Mouse (Mus musculus) thymus, postnatal 36 days (tissue): Measurements from ENCODE around the gene Ascc1.
"Not testable (repeated sequence)": the region's sequence is repeated elsewhere in the genome, so short reads cannot be mapped to it uniquely, and the experiment has no call there.

Experiments used
- DNase-seq, 2 experiments: peaks; one replicate each; pipeline ENCODE4 v3.0.0; 2022; ENCODE audit warnings: mixed read lengths in 2 of 2

Ascc1 gene

DNA sequence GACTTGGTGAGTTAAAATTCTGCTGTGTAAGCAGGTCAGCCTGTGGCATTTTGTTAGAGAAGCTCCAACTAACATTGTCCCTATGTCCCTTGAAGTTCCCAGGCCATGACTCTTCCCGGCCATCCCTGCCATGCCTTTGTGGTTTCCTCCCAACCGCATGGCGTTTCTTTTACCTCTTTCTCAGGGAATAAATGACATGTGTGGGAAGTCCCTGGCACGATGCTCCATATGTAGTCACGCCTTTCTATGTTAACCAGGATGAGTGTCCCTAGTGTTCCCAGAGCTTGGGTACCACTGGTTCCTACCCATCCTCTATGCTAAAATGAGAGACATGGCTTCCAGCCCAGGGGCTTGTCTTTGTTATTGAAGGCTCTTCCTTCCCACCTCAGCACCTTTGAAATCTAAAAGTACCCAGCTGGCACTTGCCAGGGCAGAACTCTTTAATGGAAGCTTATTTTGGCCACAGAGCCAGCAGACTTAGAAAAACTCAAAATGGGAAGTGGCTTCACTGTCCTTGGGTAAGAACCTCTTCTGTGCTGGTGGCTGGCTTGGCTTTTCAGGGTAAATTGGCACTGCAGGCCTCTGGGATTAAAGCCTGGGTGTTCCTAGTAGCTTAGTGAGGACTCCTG, 24.8 kb upstream of the Ascc1 start:
- no peak for DNase-seq

- DNase-seq = no peak
Measured at GRCm38 (mm10) chr10:59978401-59978800, 24.2 kb upstream of the Ascc1 start.

- no peak for DNase-seq
Measured at GRCm38 (mm10) chr10:59978873-59979743, 23.5 kb upstream of the Ascc1 start.

GRCm38 (mm10) chr10:59980815-59981244, 21.8 kb upstream of the Ascc1 start:
- DNase-seq = peak; percentile 64 to 70

DNA sequence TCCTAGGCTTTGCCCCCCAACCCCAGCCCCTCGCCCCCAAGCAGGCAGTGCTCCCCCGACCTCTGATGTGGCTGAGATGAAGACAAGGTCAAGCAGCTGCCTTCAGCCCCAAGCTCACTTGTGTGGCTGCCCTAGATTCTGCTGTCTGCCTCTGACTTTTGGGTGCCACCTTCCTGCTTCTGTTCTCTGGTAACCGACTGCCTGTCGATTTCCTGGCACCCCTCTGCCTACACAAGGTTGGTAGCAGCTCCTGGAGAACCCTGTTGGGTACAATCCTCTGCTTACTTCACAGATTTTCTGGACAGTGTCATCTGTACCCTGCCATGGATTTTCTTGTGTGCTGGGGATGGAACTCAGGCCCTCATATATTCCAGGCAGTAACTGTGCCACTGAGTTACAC, 21.3 kb upstream of the Ascc1 start:
- DNase-seq = peak; percentile 71 to 79

- peak in 1 of 2 experiments; percentile 45 for DNase-seq
Measured at GRCm38 (mm10) chr10:59981792-59982191, 20.8 kb upstream of the Ascc1 start.

- peak; percentile 48 to 53 for DNase-seq
Measured at GRCm38 (mm10) chr10:59982379-59982873, 20.2 kb upstream of the Ascc1 start.

- DNase-seq = no peak
Measured at GRCm38 (mm10) chr10:59988036-59988435, 14.6 kb upstream of the Ascc1 start.

GRCm38 (mm10) chr10:59990393-59990792, 12.2 kb upstream of the Ascc1 start:
- no peak for DNase-seq

DNA sequence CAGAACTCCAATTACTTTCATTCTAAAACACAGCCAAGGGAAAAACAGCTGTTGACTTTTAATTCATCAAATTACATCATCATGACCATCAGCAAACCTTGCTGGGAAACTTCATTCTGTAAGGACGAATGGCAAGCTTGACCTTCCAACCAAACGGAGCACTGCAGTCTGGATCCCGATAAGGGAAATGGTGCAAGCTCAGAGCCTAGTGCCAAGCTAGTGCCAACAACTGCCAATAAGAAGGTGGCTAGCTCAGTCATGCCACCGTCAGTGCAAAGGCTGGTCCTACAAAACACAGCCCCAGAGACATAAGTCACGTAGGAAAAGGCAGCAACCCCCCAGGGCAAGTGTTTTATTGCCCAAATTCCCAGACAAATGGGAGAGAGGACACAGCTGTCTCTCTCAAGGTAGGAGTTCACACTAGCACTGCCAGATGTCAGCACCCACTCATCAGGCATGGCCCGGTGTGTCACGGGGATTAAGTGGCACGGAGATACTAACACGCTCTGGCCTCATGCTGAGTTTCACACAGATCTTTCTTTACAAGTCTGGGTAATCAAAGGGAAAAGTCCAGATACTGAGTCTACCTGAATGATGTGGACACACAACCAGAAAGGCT, 11.2 kb upstream of the Ascc1 start:
- no peak for DNase-seq

DNA sequence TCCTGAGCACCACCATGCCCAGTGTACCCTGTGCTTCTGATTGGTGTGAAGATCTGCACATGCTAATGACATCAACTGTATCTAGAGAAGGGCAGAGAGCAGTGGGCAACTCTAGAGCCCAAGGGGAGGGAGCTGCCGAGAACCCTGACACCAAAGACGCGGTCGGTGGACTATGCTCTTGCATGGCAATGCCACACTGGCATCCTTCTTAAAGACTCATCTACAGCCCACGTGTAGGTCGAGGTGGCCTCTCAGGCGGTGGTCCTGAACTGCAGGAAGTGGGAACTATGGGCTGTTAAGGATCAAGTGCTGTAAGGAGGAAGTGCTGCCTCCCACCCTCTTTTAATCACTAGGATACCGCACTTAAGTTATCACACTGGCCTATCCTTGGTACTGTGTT, 10.6 kb upstream of the Ascc1 start:
- DNase-seq = no peak

DNA sequence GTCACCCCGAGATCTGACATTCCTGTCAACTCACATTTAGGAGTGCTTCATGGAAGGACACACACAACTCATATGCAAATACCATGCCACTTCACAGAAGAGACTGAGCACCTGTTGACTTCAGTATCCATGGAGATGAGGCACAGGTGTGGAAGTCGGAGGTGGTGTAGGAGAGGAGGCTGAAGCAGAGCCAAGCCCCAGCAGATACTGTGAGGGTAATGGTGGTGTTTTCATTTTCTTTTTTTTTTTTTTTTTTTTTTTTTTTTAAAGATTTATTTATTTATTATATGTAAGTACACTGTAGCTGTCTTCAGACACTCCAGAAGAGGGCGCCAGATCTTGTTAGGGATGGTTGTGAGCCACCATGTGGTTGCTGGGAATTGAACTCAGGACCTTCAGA, 8.8 kb upstream of the Ascc1 start:
- DNase-seq = not testable (repeated sequence)

DNA sequence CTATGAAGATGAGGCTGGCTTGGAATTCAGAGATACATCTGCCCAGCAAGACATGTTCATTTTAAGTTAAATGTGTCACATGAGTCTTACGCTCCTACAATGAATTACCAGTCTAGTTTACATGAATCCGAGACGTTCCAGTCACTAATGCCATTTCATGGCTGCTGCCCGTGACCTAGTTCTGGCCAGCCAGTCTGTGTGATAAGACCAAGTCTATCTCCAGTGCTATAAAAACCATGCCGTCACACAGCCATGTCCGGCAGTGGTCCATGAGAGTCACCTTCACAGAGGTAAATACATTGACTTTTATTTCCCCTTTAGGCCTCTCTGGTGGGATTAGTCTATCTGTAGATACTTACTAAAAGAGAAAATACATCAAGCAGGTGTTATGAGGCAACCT, 6.7 kb upstream of the Ascc1 start:
- DNase-seq = no peak

- no peak for DNase-seq
Measured at GRCm38 (mm10) chr10:59997591-59997990, 5.0 kb upstream of the Ascc1 start.

DNA sequence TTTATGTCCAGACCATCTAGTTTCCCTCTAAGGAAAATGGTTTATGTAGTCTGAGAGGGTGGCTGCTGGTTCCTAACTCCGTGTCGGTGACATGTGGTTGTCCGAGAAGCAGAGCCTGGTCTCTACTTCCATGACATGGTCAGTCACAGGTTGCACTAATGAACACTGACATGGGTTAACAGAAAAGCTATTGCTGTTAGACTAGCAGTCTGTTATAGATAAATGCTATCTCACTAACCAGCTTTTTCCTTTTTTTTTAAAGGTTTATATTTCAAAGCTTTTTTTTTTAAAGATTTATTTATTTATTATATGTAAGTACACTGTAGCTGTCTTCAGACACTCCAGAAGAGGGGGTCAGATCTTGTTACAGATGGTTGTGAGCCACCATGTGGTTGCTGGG, 3.5 kb upstream of the Ascc1 start:
- no peak for DNase-seq

DNA sequence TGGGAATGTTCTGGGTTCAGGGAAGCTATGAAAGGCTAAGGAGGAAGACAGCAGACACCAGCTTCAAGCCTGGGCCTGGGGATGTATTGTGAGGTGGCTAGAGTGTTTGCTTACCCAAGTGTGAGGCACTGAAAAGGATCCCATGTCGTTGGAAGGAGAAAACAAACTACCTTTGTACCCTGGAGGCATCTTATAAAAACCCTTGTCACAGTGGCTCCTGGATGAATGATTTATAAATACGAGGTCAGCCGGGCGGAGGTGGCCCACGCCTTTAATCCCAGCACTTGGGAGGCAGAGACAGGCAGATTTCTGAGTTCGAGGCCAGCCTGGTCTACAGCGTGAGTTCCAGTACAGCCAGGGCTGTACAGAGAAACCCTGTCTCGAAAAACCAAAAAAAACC, 942 bp upstream of the Ascc1 start:
- not testable (repeated sequence) for DNase-seq

GRCm38 (mm10) chr10:60002203-60002602, 402 bp upstream of the Ascc1 start:
- peak in 1 of 2 experiments; percentile 16 for DNase-seq

GRCm38 (mm10) chr10:60003213-60003752, 678 bp downstream of the Ascc1 start:
- no peak for DNase-seq

DNA sequence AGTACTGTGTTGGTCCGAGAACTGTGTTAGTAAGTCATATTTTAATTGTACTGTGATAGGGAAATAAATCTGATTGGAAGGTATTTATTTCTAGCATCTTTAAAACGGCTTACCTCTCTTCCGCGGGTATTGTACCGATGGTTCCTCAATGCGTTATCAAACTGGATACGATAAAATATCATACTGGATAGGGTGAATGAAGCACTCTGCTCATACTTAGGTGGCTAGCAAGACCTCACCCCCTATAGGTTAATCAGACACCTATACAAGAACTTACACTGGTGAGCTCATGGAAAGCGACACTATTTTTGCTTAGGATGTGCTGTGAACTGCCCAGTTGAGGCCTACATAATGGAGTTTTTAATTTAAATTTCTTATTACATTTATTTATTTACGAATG, 1.2 kb downstream of the Ascc1 start:
- DNase-seq = no peak

DNA sequence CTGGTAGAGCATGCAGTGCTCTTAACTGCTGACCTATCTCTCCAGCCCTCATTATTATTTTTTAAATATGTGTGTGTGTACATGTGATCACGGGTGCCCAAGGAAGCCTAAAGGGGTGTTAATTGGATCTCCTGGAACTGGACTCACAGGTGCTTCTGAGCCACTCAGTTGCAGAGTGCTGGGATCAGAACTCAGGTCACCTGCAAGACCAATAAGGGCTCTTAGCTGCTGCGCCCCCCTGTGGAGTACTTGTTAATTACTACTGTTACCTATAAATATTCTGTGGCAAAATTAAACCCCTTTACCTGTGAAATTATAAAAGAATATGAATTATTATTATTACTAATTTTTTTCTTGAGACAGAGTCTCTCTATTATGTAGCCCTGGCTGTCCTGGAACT, 2.7 kb downstream of the Ascc1 start:
- DNase-seq = peak; percentile 45 to 49

DNA sequence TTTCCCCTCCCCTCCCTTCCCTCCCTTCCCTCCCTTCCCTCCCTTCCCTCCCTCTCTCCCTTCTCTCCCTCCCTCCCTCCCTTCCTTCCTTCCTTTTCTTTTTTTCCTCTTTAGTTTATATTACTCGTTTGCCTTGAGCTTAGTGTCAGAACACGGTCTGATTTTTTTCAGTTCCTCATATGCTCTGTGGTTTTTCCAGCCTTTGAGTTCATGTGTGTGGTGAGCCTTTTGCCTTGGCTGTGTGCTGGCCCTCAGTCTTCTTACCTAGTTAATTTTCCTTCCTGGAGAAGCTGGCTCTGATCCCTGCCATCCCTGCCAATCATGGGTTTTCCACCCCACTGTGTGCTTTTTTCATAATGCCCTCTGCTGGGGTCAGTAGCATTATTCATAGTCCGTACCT, 6.5 kb downstream of the Ascc1 start:
- DNase-seq = no peak

DNA sequence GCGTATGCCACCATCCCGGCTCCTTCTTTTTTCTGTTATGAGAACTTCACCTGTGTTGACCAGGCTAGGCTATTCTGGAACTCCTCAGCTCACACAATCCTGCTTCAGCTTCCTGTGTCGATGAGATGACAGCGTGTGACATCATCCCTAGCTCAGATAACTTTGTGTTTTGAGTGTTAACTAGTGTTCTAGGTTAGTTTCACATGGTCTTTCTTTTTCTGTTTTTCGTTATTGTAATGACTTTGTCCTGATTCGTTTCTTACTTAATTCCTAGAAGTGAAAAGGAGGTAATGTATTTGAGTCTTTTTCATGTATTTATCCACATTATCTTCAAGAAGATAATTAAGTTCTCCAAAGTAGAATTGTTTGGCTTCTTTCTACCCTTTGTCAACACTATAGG, 13.6 kb downstream of the Ascc1 start:
- DNase-seq = no peak

DNA sequence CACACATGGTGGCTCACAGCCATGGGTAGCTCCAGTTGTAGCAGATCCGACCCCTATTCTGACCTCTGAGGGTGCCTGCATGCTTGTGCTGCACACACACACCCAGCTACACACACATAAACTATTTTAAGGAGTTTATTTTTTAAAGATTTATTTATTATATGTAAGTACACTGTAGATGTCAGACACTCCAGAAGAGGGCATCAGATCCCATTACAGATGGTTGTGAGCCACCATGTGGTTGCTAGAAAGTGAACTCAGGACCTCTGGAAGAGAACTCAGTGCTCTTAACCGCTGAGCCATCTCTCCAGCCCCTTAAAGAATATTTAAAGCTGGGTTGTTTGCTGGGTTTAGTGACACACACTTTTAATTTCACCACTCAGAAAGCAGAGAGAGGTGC, 16.7 kb downstream of the Ascc1 start:
- no peak for DNase-seq
